Mouse (Mus musculus) midbrain, postnatal 0 days (tissue): ENCODE measurements at regions not wholly inside any gene's neighbourhood (a gene's known extent, or its start where the extent isn't known, plus 50 kb on each side); places are given as distances from the start of the nearest gene placed in this dataset.

Source experiments
- ATAC-seq: fragments of 200-750 bp; cut with Nextera tagmentation; 2 replicates; pipeline ENCODE4 v1.8.0; 2017; ENCODE audit warnings: moderate number of reproducible peaks, mild to moderate bottlenecking, moderate TSS enrichment, moderate library complexity; ENCODE audit not compliant: low FRiP score
- DNase-seq: peaks from one replicate; pipeline ENCODE4 v3.0.0-alpha.2; 2015; ENCODE audit warnings: low spot score
- H3K27ac ChIP-seq: fragments of 300-500 bp; sonication (generic); 2 replicates; pipeline ENCODE4 v1.5.1; 2014; ENCODE audit warnings: low read depth, mild to moderate bottlenecking, low read length, mixed read lengths
- H3K27me3 ChIP-seq: fragments of 300-500 bp; sonication (generic); 2 replicates; pipeline ENCODE4 v1.6.1; 2014; ENCODE audit warnings: low read length, control low read depth, mixed read lengths; ENCODE audit not compliant: insufficient read depth
- H3K36me3 ChIP-seq: fragments of 300-500 bp; sonication (generic); 2 replicates; pipeline ENCODE4 v1.6.1; 2014; ENCODE audit warnings: low read length, control low read depth, mixed read lengths; ENCODE audit not compliant: insufficient read depth
- H3K4me1 ChIP-seq: fragments of 300-500 bp; sonication (generic); 2 replicates; pipeline ENCODE4 v1.6.1; 2014; ENCODE audit warnings: mild to moderate bottlenecking, control low read depth, antibody characterized with exemption, low read length, mixed read lengths; ENCODE audit not compliant: insufficient read depth
- H3K4me2 ChIP-seq: fragments of 300-500 bp; sonication (generic); 2 replicates; pipeline ENCODE4 v1.6.1; 2014; ENCODE audit warnings: low read depth, mild to moderate bottlenecking, low read length, mixed read lengths; ENCODE audit not compliant: poor library complexity, severe bottlenecking
- H3K4me3 ChIP-seq: fragments of 300-500 bp; sonication (generic); 2 replicates; pipeline ENCODE4 v1.5.1; 2014; ENCODE audit warnings: low read depth, mild to moderate bottlenecking, low read length, moderate library complexity
- H3K9ac ChIP-seq: fragments of 300-500 bp; sonication (generic); replicated peaks from 2 replicates; pipeline ENCODE4 v1.6.1; 2014; ENCODE audit warnings: mild to moderate bottlenecking, low read length, moderate library complexity, mixed read lengths; ENCODE audit not compliant: poor library complexity, severe bottlenecking
- H3K9me3 ChIP-seq: fragments of 300-500 bp; sonication (generic); 2 replicates; pipeline ENCODE4 v1.6.1; 2016; ENCODE audit warnings: low read length, control low read depth
- CTCF ChIP-seq: IDR thresholded peaks from 2 replicates; pipeline ENCODE4 v1.5.1; 2016; ENCODE audit warnings: antibody characterized with exemption, mild to moderate bottlenecking
- WGBS: fragments of 180-500 bp; shearing (Covaris S2); extraction: QIAGEN DNeasy Blood & Tissue Kit; methylation state at CpG from one replicate; pipeline ENCODE4 v1.1.7; 2014; 5-methylcytosine and 5-hydroxymethylcytosine counted together

DNA sequence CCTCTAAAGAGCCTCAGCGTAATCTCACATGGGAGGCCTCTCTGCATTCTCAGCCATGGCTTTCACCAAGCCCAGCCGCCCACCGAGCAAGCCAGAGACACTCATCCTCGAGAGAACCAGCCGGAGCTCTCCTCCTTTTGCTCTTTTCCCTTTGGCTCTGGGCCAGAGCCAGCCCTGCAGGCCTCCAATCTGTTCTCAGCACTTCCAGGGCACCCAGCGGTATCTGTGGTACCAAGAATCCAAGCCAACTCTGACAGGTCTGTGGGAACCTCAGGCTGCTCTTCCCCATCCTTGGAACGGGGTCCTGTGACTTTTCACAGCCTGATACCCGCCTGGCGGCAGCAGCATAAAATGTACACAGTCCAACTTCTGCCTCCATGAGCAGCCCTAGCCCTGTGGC is 58.7 kb upstream of the Lnp1 start:
- no peaks in the 10 kb centered on the region for H3K27me3 ChIP-seq
- no peak overlapping the region for H3K4me2 ChIP-seq
- H3K4me1 ChIP-seq = no peaks in the 10 kb centered on the region
- DNase-seq (peak; percentile 12), ATAC-seq (no peak)
- no peak for TF ChIP-seq CTCF
- H3K36me3 ChIP-seq = no peaks in the 10 kb centered on the region
- no peak overlapping the region for H3K27ac ChIP-seq
- no peak overlapping the region for H3K4me3 ChIP-seq
- H3K9ac ChIP-seq = no peak overlapping the region
- H3K9me3 ChIP-seq = no peaks in the 10 kb centered on the region
- WGBS = 83% methylated on average over 9 of the region's 9 CpGs
